13 mouse cellular contexts compared by ENCODE assay signal in the genomic region with DNA sequence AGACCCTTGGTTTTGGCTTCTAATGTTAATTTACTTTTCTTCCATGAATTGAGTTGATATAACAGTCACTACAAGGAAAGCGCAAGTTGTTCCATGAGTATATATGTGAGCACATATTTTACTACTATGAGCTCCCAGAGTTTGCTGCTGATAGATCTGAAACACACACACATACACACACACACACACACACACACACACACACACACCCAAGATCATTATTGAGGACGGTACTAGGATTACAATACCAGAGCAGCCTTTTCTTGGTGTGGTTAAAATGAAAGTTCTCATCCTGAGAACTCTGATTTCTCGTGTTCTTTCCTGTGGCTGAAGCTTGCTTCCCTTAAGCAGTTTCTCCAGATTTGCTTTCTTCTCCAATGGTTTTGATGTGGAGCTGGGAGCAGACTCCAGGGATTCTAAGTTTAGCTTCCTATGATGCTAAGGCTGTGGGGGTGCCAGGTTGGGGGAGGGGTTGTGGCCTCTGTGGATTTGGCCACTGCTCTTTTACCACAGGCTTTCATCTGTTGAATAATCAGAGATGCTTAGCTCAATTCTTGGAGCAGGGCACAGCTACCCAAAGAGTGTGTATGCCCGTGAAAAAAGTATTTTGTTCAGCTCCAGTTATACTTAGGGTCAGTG. TPM values are rescaled to one million over a fixed set of nuclear protein-coding genes. Genes with fewer than 3 reads are reported as not detected.
DNase-seq lines count a peak whose midpoint lies in the region; ATAC-seq lines count a peak whose summit lies in the region.
"Had no signal": no experiment of that assay in that cellular context is flagged by ENCODE, and none has a peak within 500 bp of the region (broad histone marks: within the 10 kb centered on the region; RNA-seq: fewer than 3 reads in every experiment).

No protein-coding gene starts in this region.

- no peak overlapping the region for H3K4me2 ChIP-seq in embryonic facial prominence, embryonic 13.5 days
- no peak overlapping the region for H3K4me2 ChIP-seq in kidney, embryonic 16.5 days (replicated peaks; ENCODE audit: low read depth, low read length)
- H3K4me2 ChIP-seq: midbrain, embryonic 13.5 days; neural tube, embryonic 13.5 days had no signal

- no peak overlapping the region for H3K4me3 ChIP-seq in embryonic facial prominence, embryonic 13.5 days
- H3K4me3 ChIP-seq in embryonic facial prominence, embryonic 10.5 days: no peak overlapping the region
- no peak overlapping the region for H3K4me3 ChIP-seq in kidney, embryonic 16.5 days (ENCODE audit: low read length)
- H3K4me3 ChIP-seq: midbrain, embryonic 13.5 days; neural tube, embryonic 13.5 days had no signal

- H3K27ac ChIP-seq in embryonic facial prominence, embryonic 13.5 days: peak overlapping the region; percentile 39; the same call in 1 of the 2 replicates
- H3K27ac ChIP-seq in embryonic facial prominence, embryonic 10.5 days (replicated peaks): no peak overlapping the region
- peak overlapping the region; percentile 51 for H3K27ac ChIP-seq in kidney, embryonic 16.5 days (ENCODE audit: low read length)
- H3K27ac ChIP-seq: midbrain, embryonic 13.5 days; neural tube, embryonic 13.5 days had no signal

- DNase-seq in embryonic facial prominence, embryonic 10.5 days (ENCODE audit: low spot score): no peak
- DNase-seq in kidney, adult 9 months: no peak
- DNase-seq in fibroblast of lung, adult 2 months (ENCODE audit: low read depth): peak; percentile 56
- DNase-seq in heart, postnatal 4 days: peak; percentile 33
- DNase-seq in adipocyte (ENCODE audit: low spot score): no peak
- no peak for DNase-seq in left cerebral cortex, adult 8-10 months (ENCODE audit: low spot score in 2 of 2)
- DNase-seq: lung, adult 2 months; right cerebral cortex, postnatal 14 days had no signal

- 0 out of 2 replicates have a peak, but pooled peaks have one; percentile 26 for ATAC-seq in embryonic facial prominence, embryonic 13.5 days (ENCODE audit: insufficient number of reproducible peaks, insufficient read depth, low FRiP score, low TSS enrichment, low read depth)
- ATAC-seq in kidney, embryonic 16.5 days (ENCODE audit: low FRiP score, low TSS enrichment): 0 out of 2 replicates have a peak, but pooled peaks have one; percentile 39
- ATAC-seq: midbrain, embryonic 13.5 days had no signal

- no peaks in the 10 kb centered on the region for H3K9me3 ChIP-seq in embryonic facial prominence, embryonic 13.5 days
- 0 out of 2 replicates have a peak, but pooled peaks cover 4% of the 10 kb centered on the region for H3K9me3 ChIP-seq in embryonic facial prominence, embryonic 10.5 days
- H3K9me3 ChIP-seq in kidney, embryonic 16.5 days (ENCODE audit: low read length): no peaks in the 10 kb centered on the region
- H3K9me3 ChIP-seq: G1E; midbrain, embryonic 13.5 days; neural tube, embryonic 13.5 days had no signal

- peaks cover 11% of the 10 kb centered on the region for H3K4me1 ChIP-seq in embryonic facial prominence, embryonic 13.5 days
- H3K4me1 ChIP-seq in embryonic facial prominence, embryonic 10.5 days: 0 out of 2 replicates have a peak, but pooled peaks cover 7% of the 10 kb centered on the region
- peaks cover 6% of the 10 kb centered on the region for H3K4me1 ChIP-seq in kidney, embryonic 16.5 days (ENCODE audit: insufficient read depth, low read length)

- H3K36me3 ChIP-seq in embryonic facial prominence, embryonic 13.5 days: peaks cover 48% of the 10 kb centered on the region
- H3K36me3 ChIP-seq in embryonic facial prominence, embryonic 10.5 days (replicated peaks): peaks cover 40% of the 10 kb centered on the region
- peaks cover 23% of the 10 kb centered on the region for H3K36me3 ChIP-seq in kidney, embryonic 16.5 days (ENCODE audit: insufficient read depth, low read length)

- H3K27me3 ChIP-seq in embryonic facial prominence, embryonic 13.5 days: no peaks in the 10 kb centered on the region
- no peaks in the 10 kb centered on the region for H3K27me3 ChIP-seq in embryonic facial prominence, embryonic 10.5 days (replicated peaks; ENCODE audit: low read depth, poor library complexity, severe bottlenecking)
- H3K27me3 ChIP-seq in kidney, embryonic 16.5 days (ENCODE audit: insufficient read depth, low read length): no peaks in the 10 kb centered on the region
- H3K27me3 ChIP-seq: midbrain, embryonic 13.5 days; neural tube, embryonic 13.5 days had no signal

- WGBS in embryonic facial prominence, embryonic 13.5 days: 60% methylated on average over 4 of the region's 4 CpGs
- 78% methylated on average over 4 of the region's 4 CpGs for WGBS in embryonic facial prominence, embryonic 10.5 days
- 70% methylated on average over 4 of the region's 4 CpGs for WGBS in kidney, embryonic 16.5 days

- H3K9ac ChIP-seq in embryonic facial prominence, embryonic 13.5 days: no peak overlapping the region
- H3K9ac ChIP-seq in kidney, embryonic 16.5 days (replicated peaks; ENCODE audit: low read length): no peak overlapping the region
- H3K9ac ChIP-seq: midbrain, embryonic 13.5 days; neural tube, embryonic 13.5 days had no signal

RNA-seq across cellular contexts. Expression of gene Dstyk, which starts 19.1 kb away (rescaled TPM):
- 16.1 and 17.7 TPM in 2 replicates for polyA plus RNA-seq in embryonic facial prominence, embryonic 13.5 days (2015; fragmentation: Nextera tagmentation; extraction: Ambion mirVana)
- 13.2 and 13.5 TPM in 2 replicates for polyA plus RNA-seq in embryonic facial prominence, embryonic 10.5 days (2016; fragmentation: Nextera tagmentation; extraction: Ambion mirVana)
- polyA plus RNA-seq in kidney, embryonic 16.5 days (2015; fragmentation: Nextera tagmentation; extraction: Ambion mirVana): 16.9 and 18.6 TPM in 2 replicates
- total RNA-seq in heart, postnatal 4 days (2021): 10 to 100 TPM; 16.9 to 17.3 TPM
- total RNA-seq in left cerebral cortex, adult 8-10 months (2022): 10 to 100 TPM; 40.9 to 51.7 (median 42.4) TPM

RNA-seq across cellular contexts. Expression of gene Rbbp5, which starts 40.7 kb away (rescaled TPM):
- polyA plus RNA-seq in embryonic facial prominence, embryonic 13.5 days (2015; fragmentation: Nextera tagmentation; extraction: Ambion mirVana): 47.2 and 49.6 TPM in 2 replicates
- polyA plus RNA-seq in embryonic facial prominence, embryonic 10.5 days (2016; fragmentation: Nextera tagmentation; extraction: Ambion mirVana): 61.9 and 66.2 TPM in 2 replicates
- 46.6 and 50.1 TPM in 2 replicates for polyA plus RNA-seq in kidney, embryonic 16.5 days (2015; fragmentation: Nextera tagmentation; extraction: Ambion mirVana)
- 10 to 100 TPM; 20.5 to 22.0 TPM for total RNA-seq in heart, postnatal 4 days (2021)
- 10 to 100 TPM; 52.3 to 63.4 (median 58.7) TPM for total RNA-seq in left cerebral cortex, adult 8-10 months (2022)

RNA-seq across cellular contexts. Expression of gene Tmcc2, which starts 45.4 kb away (rescaled TPM):
- 10.5 and 16.1 TPM in 2 replicates for polyA plus RNA-seq in embryonic facial prominence, embryonic 13.5 days (2015; fragmentation: Nextera tagmentation; extraction: Ambion mirVana)
- polyA plus RNA-seq in embryonic facial prominence, embryonic 10.5 days (2016; fragmentation: Nextera tagmentation; extraction: Ambion mirVana): 10.2 and 11.7 TPM in 2 replicates
- polyA plus RNA-seq in kidney, embryonic 16.5 days (2015; fragmentation: Nextera tagmentation; extraction: Ambion mirVana): 8.3 and 8.6 TPM in 2 replicates
- total RNA-seq in heart, postnatal 4 days (2021): 10 to 100 TPM; 17.0 to 17.5 TPM
- 100 to 1,000 TPM; 182 to 205 (median 192) TPM for total RNA-seq in left cerebral cortex, adult 8-10 months (2022)

Comparison
In these comparisons a context has a peak if more than half of its experiments do, and no peak if none do; other contexts are left out.
1. DNase-seq: peak in fibroblast of lung, adult 2 months (single experiment) and heart, postnatal 4 days (single experiment); none in embryonic facial prominence, embryonic 10.5 days (single experiment), kidney, adult 9 months (single experiment), adipocyte (single experiment) and left cerebral cortex, adult 8-10 months (0 of 2).